Mouse (Mus musculus) cerebellum, postnatal 36 days (tissue): ENCODE data around the gene Arhgap21.
A peak's percentile ranks its signal among the peaks of the same experiment; 100 is the strongest.

Experiments used
- DNase-seq, 2 experiments: peaks; one replicate each; pipeline ENCODE4 v3.0.0; 2021 to 2022; ENCODE audit warnings: mixed read lengths in 2 of 2

The Arhgap21 gene

GRCm38 (mm10) chr2:20888751-20889150 is 79.9 kb downstream of the Arhgap21 start:
- DNase-seq: no peak

GRCm38 (mm10) chr2:20883288-20883687 is 85.4 kb downstream of the Arhgap21 start:
- no peak for DNase-seq

GRCm38 (mm10) chr2:20879877-20880605 is 88.6 kb downstream of the Arhgap21 start:
- no peak for DNase-seq

GRCm38 (mm10) chr2:20874621-20875020 is 94.1 kb downstream of the Arhgap21 start:
- DNase-seq: no peak

GRCm38 (mm10) chr2:20869212-20869965 is 99.3 kb downstream of the Arhgap21 start:
- DNase-seq: no peak

- no peak for DNase-seq
Measured at GRCm38 (mm10) chr2:20868052-20868451, 100.6 kb downstream of the Arhgap21 start.

GRCm38 (mm10) chr2:20865795-20866194 is 102.9 kb downstream of the Arhgap21 start:
- peak in 1 of 2 experiments; percentile 36 for DNase-seq

GRCm38 (mm10) chr2:20864569-20864968 is 104.1 kb downstream of the Arhgap21 start:
- DNase-seq: no peak

GRCm38 (mm10) chr2:20860756-20861155 is 107.9 kb downstream of the Arhgap21 start:
- no peak for DNase-seq

GRCm38 (mm10) chr2:20849346-20849745 is 119.3 kb downstream of the Arhgap21 start:
- peak; percentile 19 to 39 for DNase-seq

- DNase-seq: no peak
Measured at GRCm38 (mm10) chr2:20831608-20832406, 136.9 kb downstream of the Arhgap21 start.

GRCm38 (mm10) chr2:20830882-20831281 is 137.8 kb downstream of the Arhgap21 start:
- no peak for DNase-seq

- no peak for DNase-seq
Measured at GRCm38 (mm10) chr2:20826258-20826657, 142.4 kb downstream of the Arhgap21 start.

GRCm38 (mm10) chr2:20818226-20818625 is 150.5 kb downstream of the Arhgap21 start:
- DNase-seq: no peak

GRCm38 (mm10) chr2:20813986-20814385 is 154.7 kb downstream of the Arhgap21 start:
- DNase-seq: no peak

- DNase-seq: peak; percentile 17
Measured at GRCm38 (mm10) chr2:20811506-20811905, 157.2 kb downstream of the Arhgap21 start.

- DNase-seq: peak; percentile 24 to 25
Measured at GRCm38 (mm10) chr2:20801236-20801890, 167.3 kb downstream of the Arhgap21 start.
